Mouse (Mus musculus) megakaryocyte, adult 5-6 weeks (primary cell): ENCODE measurements around the gene Ccr7. TPM values are rescaled to one million over a fixed set of nuclear protein-coding genes. Genes with fewer than 3 reads are reported as not detected.

ENCODE experiments used
- ATAC-seq: 2 replicates; pipeline ENCODE4 v1.8.0; 2016; ENCODE audit warnings: mild to moderate bottlenecking, inconsistent platforms; ENCODE audit not compliant: poor library complexity, severe bottlenecking
- total RNA-seq, 2 experiments: library from RNA; stranded (forward) in 1 of 2; stranded (reverse) in 1 of 2; fragments of 153-499, 151-499 nt in 1 of 2; fragments of 221-1000, 200-1000 nt in 1 of 2; gene quantifications; 2 replicates each; pipeline versions ENCODE4 v1.2.3 to v1.2.4; 2015 to 2017

The Ccr7 gene
- total RNA-seq (2015): 0.39 and 0.45 TPM in 2 replicates
- 0.18 TPM in 1 of 2 replicates, not detected in the other for total RNA-seq (2017)

- no peak for ATAC-seq
Measured at GRCm38 (mm10) chr11:99154987-99155641, at the start of gene Ccr7. TSS of gene Ccr7 (minus strand) at chr11:99155077.

DNA sequence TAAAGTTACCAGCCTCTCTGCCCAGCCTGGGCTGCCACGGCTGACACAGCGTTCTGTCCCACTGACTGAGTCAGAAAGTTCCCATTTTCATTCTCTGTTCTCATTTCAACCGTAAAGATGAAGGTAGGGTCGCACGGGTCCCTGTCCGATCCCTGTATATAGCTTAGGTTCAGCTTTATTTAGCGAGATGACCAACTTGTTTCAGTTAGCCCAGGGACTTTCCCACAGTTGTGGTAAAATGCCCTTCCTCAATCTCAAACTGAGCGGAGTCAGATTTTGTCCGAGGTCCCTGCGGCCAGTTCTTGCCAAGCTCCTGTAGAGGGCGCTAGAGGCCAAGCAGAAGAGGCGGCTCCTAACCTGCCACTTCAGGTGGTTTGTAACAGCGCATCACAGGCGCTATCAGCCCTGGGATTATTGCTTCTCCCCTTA, 34.3 kb upstream of the Ccr7 start:
- ATAC-seq: peak; percentile 92

- ATAC-seq: no peak
Measured at GRCm38 (mm10) chr11:99187348-99187747, 32.5 kb upstream of the Ccr7 start.

GRCm38 (mm10) chr11:99186836-99187235, 32.0 kb upstream of the Ccr7 start:
- 0 out of 2 replicates have a peak, but pooled peaks have one; percentile 24 for ATAC-seq

DNA sequence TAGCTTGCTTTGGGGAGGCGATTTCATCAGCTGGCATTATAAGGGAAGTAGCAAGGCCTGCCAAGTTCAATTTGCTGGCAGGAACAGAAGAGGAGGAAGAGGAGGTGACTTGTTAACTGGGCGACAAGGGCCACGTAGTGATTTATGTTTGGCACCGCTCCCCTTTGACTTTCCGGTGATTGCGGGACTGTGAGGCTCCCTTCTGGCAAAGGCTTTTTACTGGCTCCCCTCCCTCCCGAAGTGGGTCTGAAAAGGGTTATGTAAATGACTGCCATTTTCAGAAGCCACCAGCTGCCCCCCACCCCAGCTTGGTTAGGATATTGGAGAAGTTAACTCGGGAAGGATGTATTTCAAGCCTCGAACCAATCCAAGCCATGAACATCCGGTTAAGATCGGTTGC, 27.7 kb upstream of the Ccr7 start:
- ATAC-seq: peak; percentile 68

- no peak for ATAC-seq
Measured at GRCm38 (mm10) chr11:99180071-99180470, 25.2 kb upstream of the Ccr7 start.

- no peak for ATAC-seq
Measured at GRCm38 (mm10) chr11:99177925-99178198, 23.0 kb upstream of the Ccr7 start.

GRCm38 (mm10) chr11:99177054-99177924, 22.4 kb upstream of the Ccr7 start:
- ATAC-seq: no peak

DNA sequence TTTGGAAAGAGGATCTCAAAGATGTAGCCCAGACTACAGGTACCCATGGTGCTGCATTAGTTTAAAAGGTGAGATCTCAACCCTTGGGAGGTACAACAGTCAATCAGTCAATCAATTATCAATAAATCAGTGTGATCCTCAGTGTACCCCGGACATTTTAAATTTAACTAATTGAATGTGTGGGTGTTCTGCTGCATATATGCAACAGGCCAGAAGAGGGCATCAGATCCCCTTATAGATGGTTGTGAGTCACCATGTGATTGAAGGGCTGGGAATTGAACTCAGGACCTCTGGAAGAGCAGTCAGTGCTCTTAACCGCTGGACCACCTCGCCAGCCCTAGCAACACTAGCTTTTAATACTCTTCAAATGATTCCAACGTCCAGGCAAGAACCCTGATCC, 17.1 kb upstream of the Ccr7 start:
- no peak for ATAC-seq

DNA sequence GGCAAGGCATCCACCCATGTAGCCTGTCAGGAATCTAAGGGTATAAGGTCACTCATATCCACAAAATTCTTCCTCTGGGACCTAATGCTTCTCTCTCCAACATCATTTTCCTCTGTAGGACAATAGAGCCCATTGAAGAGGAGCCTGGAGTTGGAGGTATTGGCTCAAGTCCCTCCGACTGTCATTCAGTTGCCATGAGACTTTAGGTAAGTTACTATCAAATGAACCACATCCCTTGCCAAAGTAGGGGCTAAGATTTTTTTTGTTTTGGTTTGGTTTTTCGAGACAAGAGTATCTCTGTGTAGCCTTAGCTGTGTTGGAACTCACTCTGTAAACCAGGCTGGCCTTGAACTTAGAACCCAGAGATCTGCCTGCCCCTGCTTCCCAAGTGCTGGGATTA, 16.6 kb upstream of the Ccr7 start:
- ATAC-seq: no peak

GRCm38 (mm10) chr11:99170547-99171267, 15.8 kb upstream of the Ccr7 start:
- ATAC-seq: no peak

DNA sequence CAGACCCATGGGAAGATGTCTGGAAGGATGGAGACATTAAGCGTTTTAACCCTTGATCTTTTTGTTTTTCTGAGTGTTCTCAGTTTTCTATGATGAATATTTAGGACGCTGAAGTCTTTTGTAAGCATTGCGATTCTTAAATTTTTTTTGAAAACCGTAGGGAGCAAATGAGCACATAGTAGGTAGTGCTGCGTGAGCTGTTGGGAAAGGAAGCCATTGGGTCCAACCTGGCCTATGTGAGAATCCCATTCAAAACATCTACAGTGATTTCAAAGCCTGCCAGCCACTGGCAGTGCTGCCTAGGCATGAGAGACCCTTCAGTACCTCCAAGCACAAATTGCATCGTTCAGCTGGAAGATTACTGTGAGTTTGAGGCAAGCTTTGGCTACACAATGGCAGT, 15.1 kb upstream of the Ccr7 start:
- no peak for ATAC-seq

DNA sequence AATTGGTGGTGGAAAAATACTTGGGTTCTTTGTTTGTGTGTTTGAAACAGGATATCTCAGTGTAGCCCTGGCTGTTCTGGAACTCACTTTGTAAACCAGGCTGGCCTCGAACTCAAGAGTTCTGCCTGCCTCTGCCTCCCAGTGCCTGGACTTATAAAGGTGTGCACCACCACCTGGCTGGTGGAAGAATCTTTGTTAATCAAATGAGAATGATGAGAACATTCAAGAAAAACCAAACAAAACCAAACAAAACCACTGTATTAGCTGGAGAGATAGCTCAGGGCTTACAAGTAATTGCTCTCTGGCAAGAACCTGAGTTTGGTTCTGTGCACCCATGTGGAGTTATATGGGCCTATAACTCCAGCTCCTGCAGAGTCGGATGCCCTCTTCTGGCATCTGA, 14.6 kb upstream of the Ccr7 start:
- no peak for ATAC-seq

DNA sequence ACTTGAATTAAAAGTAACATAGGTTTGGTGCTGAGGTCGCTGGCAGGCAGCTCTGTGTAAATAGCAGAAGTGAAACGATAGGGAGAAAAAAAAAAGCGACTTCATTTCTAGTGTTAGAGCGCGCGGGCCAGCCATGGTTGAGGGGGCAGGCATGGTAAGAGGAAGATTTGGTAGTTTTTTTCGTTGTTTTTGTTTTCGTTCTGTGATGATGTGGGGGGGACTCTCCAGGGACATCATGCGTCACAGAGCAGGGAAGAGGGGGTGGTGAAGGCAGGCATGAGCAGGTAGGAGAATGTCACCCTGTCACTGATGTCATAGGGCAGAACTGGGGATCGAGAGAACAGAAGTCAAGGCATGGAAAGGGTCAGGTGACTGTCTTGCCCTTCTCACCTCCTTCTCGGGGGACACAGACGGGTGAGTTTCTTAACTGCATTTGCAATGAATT, 13.2 kb upstream of the Ccr7 start:
- peak; percentile 69 for ATAC-seq

- ATAC-seq: no peak
Measured at GRCm38 (mm10) chr11:99167576-99167975, 12.7 kb upstream of the Ccr7 start.

DNA sequence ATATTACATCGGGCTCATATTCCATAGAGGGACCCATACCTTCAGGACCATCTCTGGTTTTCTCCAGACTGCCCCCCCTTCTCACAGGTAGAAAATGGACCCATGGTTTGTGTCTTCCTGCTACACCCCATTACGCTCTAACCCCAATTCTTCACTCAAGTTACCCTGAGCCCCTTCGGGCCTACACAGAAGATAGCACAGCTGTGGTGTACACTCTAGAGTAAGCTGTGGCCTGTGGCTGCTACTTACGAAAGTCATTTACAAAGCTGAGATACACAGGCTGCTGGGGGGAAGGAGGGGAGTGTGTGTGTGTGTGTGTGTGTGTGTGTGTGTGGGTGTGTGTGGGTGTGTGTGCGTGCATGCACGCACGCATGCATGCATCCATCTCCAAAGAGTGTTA, 11.4 kb upstream of the Ccr7 start:
- ATAC-seq: no peak

DNA sequence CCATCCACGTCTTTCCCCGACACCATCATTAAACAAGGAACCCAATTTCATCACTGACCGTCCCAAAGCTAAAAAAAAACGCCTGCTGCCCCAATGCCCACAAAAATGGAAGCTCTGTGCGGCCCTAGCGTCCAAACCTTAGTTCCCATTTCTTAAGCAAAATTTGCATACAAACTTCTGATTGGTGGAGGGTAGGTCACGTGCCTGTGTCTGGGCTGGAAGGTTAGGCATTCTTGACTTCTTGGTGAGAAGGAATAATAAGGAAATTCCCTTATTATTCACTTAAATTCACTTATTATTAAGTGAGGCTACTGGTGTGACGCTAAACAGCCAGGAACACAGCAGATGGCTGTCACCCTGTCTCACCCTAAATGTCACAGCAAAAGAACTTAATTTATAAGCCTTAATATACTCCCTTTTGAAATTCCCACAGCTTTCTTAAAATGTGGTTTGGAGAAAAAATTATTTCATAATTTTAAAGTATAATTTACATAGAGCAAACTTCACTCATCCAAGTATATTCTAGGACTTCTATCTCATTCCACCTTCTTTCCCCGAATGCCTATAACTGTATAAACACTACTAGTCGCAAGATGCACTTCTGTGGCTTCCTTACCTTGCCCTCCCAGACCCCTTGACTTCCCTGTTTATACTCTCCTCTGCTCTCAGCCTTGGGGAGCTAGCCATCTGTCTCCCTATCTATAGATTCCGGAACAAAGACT, 10.3 kb upstream of the Ccr7 start:
- 0 out of 2 replicates have a peak, but pooled peaks have one; percentile 36 for ATAC-seq

GRCm38 (mm10) chr11:99162972-99163686, 8.3 kb upstream of the Ccr7 start:
- peak; percentile 84 for ATAC-seq

DNA sequence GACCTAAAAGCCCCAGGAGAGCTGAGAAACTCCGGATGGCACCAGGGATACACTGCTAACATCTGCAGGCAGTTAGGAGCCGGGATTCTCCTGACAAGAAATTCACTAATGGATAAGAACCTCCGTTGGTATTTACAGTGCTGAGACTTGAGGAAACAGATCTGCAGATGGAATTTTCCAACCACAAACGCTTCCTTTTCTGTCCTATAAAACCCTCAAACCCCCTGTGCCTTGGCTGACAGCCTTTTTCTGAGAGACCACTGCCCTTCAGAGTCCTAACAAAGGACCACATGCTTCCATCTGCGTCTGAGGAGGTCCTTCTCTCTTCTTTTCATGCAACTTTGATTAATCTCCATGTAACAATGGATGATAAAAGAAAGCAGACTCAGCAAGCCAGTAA, 6.8 kb upstream of the Ccr7 start:
- no peak for ATAC-seq

- no peak for ATAC-seq
Measured at GRCm38 (mm10) chr11:99160228-99160627, 5.4 kb upstream of the Ccr7 start.
